Mouse (Mus musculus) forebrain, postnatal 0 days (tissue): ENCODE results near the gene Cacna2d2. TPM values are rescaled to one million over a fixed set of nuclear protein-coding genes. Genes with fewer than 3 reads are reported as not detected.

Source experiments
- ATAC-seq: fragments of 200-750 bp; cut with Nextera tagmentation; 2 replicates; pipeline ENCODE4 v1.8.0; 2017; ENCODE audit warnings: mild to moderate bottlenecking, moderate library complexity
- DNase-seq: peaks from one replicate; pipeline ENCODE4 v3.0.0-alpha.2; 2015
- H3K27ac ChIP-seq: fragments of 300-500 bp; sonication (generic); 2 replicates; pipeline ENCODE4 v1.5.1; 2014; ENCODE audit warnings: low read depth, mild to moderate bottlenecking, antibody characterized with exemption, low read length, moderate library complexity, mixed read lengths
- H3K27me3 ChIP-seq: fragments of 300-500 bp; sonication (generic); 2 replicates; pipeline ENCODE4 v1.6.1; 2014; ENCODE audit warnings: mild to moderate bottlenecking, low read length, mixed read lengths; ENCODE audit not compliant: insufficient read depth
- H3K36me3 ChIP-seq: fragments of 300-500 bp; sonication (generic); 2 replicates; pipeline ENCODE4 v1.6.1; 2014; ENCODE audit warnings: mild to moderate bottlenecking, moderate library complexity; ENCODE audit not compliant: insufficient read depth
- H3K4me1 ChIP-seq: fragments of 300-500 bp; sonication (generic); 2 replicates; pipeline ENCODE4 v1.6.1; 2014; ENCODE audit warnings: antibody characterized with exemption; ENCODE audit not compliant: insufficient read depth
- H3K4me2 ChIP-seq: fragments of 300-500 bp; sonication (generic); 2 replicates; pipeline ENCODE4 v1.6.1; 2014; ENCODE audit warnings: low read depth, mild to moderate bottlenecking, moderate library complexity
- H3K4me3 ChIP-seq: fragments of 300-500 bp; sonication (generic); 2 replicates; pipeline ENCODE4 v1.5.1; 2014; ENCODE audit warnings: low read depth, low read length, mixed read lengths
- H3K9ac ChIP-seq: fragments of 300-500 bp; sonication (generic); 2 replicates; pipeline ENCODE4 v1.6.1; 2014; ENCODE audit warnings: mild to moderate bottlenecking
- H3K9me3 ChIP-seq: fragments of 300-500 bp; sonication (generic); 2 replicates; pipeline ENCODE4 v1.6.1; 2016; ENCODE audit warnings: low read length
- CTCF ChIP-seq: sonication (generic); IDR thresholded peaks from 2 replicates; pipeline ENCODE4 v1.5.1; 2016; ENCODE audit warnings: antibody characterized with exemption, control low read depth, low read depth
- WGBS: fragments of 180-500 bp; shearing (Covaris S2); extraction: QIAGEN DNeasy Blood & Tissue Kit; methylation state at CpG from one replicate; pipeline ENCODE4 v1.1.7; 2014; 5-methylcytosine and 5-hydroxymethylcytosine counted together
- polyA plus RNA-seq: library from polyadenylated mRNA; unstranded; fragments of >200 nt; fragmentation: Nextera tagmentation; extraction: Ambion mirVana; gene quantifications from 2 replicates; pipeline ENCODE4 v1.2.1, GENCODE M21; 2015
- total RNA-seq: library from RNA; depleted of rRNA; stranded (reverse); fragments of >200 nt; gene quantifications from 2 replicates; pipeline ENCODE4 v1.2.3, GENCODE M21; 2014; rRNA removed

The Cacna2d2 gene
- 29.7 and 49.5 TPM in 2 replicates for total RNA-seq
- 3.0 and 5.0 TPM in 2 replicates for polyA plus RNA-seq

GRCm38 (mm10) chr9:107399491-107399971 lies at the start of gene Cacna2d2:
Gene Cacna2d2, plus strand, starts transcription at chr9:107399612.
- DNase-seq: peak; percentile 68
- 2% methylated on average over 47 of the region's 54 CpGs for WGBS

GRCm38 (mm10) chr9:107354826-107355225 lies 44.6 kb upstream of the Cacna2d2 start:
- Histone ChIP-seq H3K4me1 (no peaks in the 10 kb centered on the region), H3K9me3 (no peaks in the 10 kb centered on the region), H3K27ac (no peak overlapping the region), H3K9ac (no peak overlapping the region), H3K4me3 (no peak overlapping the region), H3K4me2 (no peak overlapping the region), H3K36me3 (no peaks in the 10 kb centered on the region), H3K27me3 (peaks cover 4% of the 10 kb centered on the region; the same call in 1 of the 2 replicates)
- WGBS: 80% methylated on average over 1 of the region's 1 CpGs
- no peak for TF ChIP-seq CTCF
- ATAC-seq: no peak
- DNase-seq: no peak

More at GRCm38 (mm10) chr9:107399491-107399971, at the start of gene Cacna2d2:
- Histone ChIP-seq H3K27me3 (peaks cover 20% of the 10 kb centered on the region; the same call in 1 of the 2 replicates), H3K9me3 (no peaks in the 10 kb centered on the region), H3K4me3 (peak within 1 kb of the TSS; percentile 62), H3K4me1 (peaks cover 4% of the 10 kb centered on the region; the same call in 1 of the 2 replicates), H3K9ac (peak within 1 kb of the TSS; percentile 70), H3K27ac (peak within 1 kb of the TSS; percentile 21; the same call in 1 of the 2 replicates), H3K4me2 (peak within 1 kb of the TSS; percentile 93), H3K36me3 (no peaks in the 10 kb centered on the region)
- TF ChIP-seq CTCF: no peak
- ATAC-seq: peak; percentile 72

GRCm38 (mm10) chr9:107355870-107356765 lies 43.3 kb upstream of the Cacna2d2 start:
- TF ChIP-seq CTCF: peak; percentile 74
- no peaks in the 10 kb centered on the region for H3K4me1 ChIP-seq
- no peak overlapping the region for H3K4me3 ChIP-seq
- H3K27me3 ChIP-seq: peaks cover 4% of the 10 kb centered on the region; the same call in 1 of the 2 replicates
- DNase-seq (peak; percentile 77), ATAC-seq (no peak)
- no peak overlapping the region for H3K4me2 ChIP-seq
- no peak overlapping the region for H3K9ac ChIP-seq
- H3K9me3 ChIP-seq: no peaks in the 10 kb centered on the region
- H3K36me3 ChIP-seq: no peaks in the 10 kb centered on the region
- H3K27ac ChIP-seq: no peak overlapping the region
- 51% methylated on average over 6 of the region's 7 CpGs for WGBS

- H3K9me3 ChIP-seq: no peaks in the 10 kb centered on the region
- 12% methylated on average over 5 of the region's 5 CpGs for WGBS
- TF ChIP-seq CTCF: peak; percentile 98
- no peak overlapping the region for H3K9ac ChIP-seq
- ATAC-seq (peak; percentile 80), DNase-seq (peak; percentile 91)
- H3K27ac ChIP-seq: no peak overlapping the region
- peaks cover 4% of the 10 kb centered on the region; the same call in 1 of the 2 replicates for H3K27me3 ChIP-seq
- H3K4me2 ChIP-seq: no peak overlapping the region
- no peaks in the 10 kb centered on the region for H3K4me1 ChIP-seq
- H3K36me3 ChIP-seq: no peaks in the 10 kb centered on the region
- no peak overlapping the region for H3K4me3 ChIP-seq
Observed at GRCm38 (mm10) chr9:107357651-107358050, 41.8 kb upstream of the Cacna2d2 start.

- no peak for DNase-seq
- Histone ChIP-seq H3K4me1 (no peaks in the 10 kb centered on the region), H3K9ac (no peak overlapping the region), H3K36me3 (no peaks in the 10 kb centered on the region), H3K4me3 (no peak overlapping the region), H3K27ac (no peak overlapping the region), H3K4me2 (no peak overlapping the region), H3K27me3 (peaks cover 4% of the 10 kb centered on the region), H3K9me3 (no peaks in the 10 kb centered on the region)
- ATAC-seq: peak; percentile 58
- 16% methylated on average over 3 of the region's 3 CpGs for WGBS
- no peak for TF ChIP-seq CTCF
Observed at GRCm38 (mm10) chr9:107360989-107361388, 38.4 kb upstream of the Cacna2d2 start.

GRCm38 (mm10) chr9:107366644-107367043 lies 32.8 kb upstream of the Cacna2d2 start:
- ATAC-seq (peak; percentile 42), DNase-seq (peak; percentile 80)
- no peak overlapping the region for H3K27ac ChIP-seq
- no peak overlapping the region for H3K4me3 ChIP-seq
- no peaks in the 10 kb centered on the region for H3K4me1 ChIP-seq
- WGBS: 6% methylated on average over 3 of the region's 3 CpGs
- H3K36me3 ChIP-seq: no peaks in the 10 kb centered on the region
- no peak overlapping the region for H3K4me2 ChIP-seq
- TF ChIP-seq CTCF: peak; percentile 92
- no peaks in the 10 kb centered on the region for H3K9me3 ChIP-seq
- no peak overlapping the region for H3K9ac ChIP-seq
- H3K27me3 ChIP-seq: peaks cover 4% of the 10 kb centered on the region

GRCm38 (mm10) chr9:107368302-107368701 lies 31.1 kb upstream of the Cacna2d2 start:
- Histone ChIP-seq H3K4me1 (no peaks in the 10 kb centered on the region), H3K9me3 (no peaks in the 10 kb centered on the region), H3K4me3 (no peak overlapping the region), H3K36me3 (no peaks in the 10 kb centered on the region), H3K27ac (no peak overlapping the region), H3K27me3 (peaks cover 4% of the 10 kb centered on the region), H3K4me2 (no peak overlapping the region), H3K9ac (no peak overlapping the region)
- TF ChIP-seq CTCF: no peak
- ATAC-seq (no peak), DNase-seq (no peak)
- 100% methylated on average over 1 of the region's 1 CpGs for WGBS
